Mouse (Mus musculus): Measurements from ENCODE around the gene Snx30. TPM values are rescaled to one million over a fixed set of nuclear protein-coding genes. Genes with fewer than 3 reads are reported as not detected.

The Snx30 gene
- total and polyA plus RNA-seq, 3 experiments, result 4.2 to 8.6 TPM; not detected in 1

GRCm38 (mm10) chr4:59917966-59918365, 112.3 kb downstream of the Snx30 start:
- Histone ChIP-seq H3K27me3 (ENCODE audit: control insufficient read depth in 1 of 2, insufficient read depth in 2 of 2, low read length in 2 of 2) (peaks cover 4% of the 10 kb centered on the region in 2 experiments; a peak in 2 of 4 replicates), H3K9ac (ENCODE audit: control insufficient read depth, low read depth, low read length, poor library complexity, severe bottlenecking) (no peak overlapping the region), H3K36me3 (ENCODE audit: control insufficient read depth in 1 of 2, insufficient read depth in 2 of 2, low read length in 2 of 2) (no peaks in the 10 kb centered on the region), H3K27ac (ENCODE audit: control insufficient read depth, low read depth, low read length) (no peak overlapping the region), H3K4me1 (ENCODE audit: control insufficient read depth in 1 of 2, insufficient read depth in 2 of 2, low read length in 2 of 2) (no peaks in the 10 kb centered on the region; a peak in 1 of 4 replicates), H3K79me2 (ENCODE audit: control insufficient read depth, insufficient read depth, low read length, poor library complexity) (no peaks in the 10 kb centered on the region), H3K9me3 (replicated peaks; ENCODE audit: insufficient read depth, low read length) (no peaks in the 10 kb centered on the region), H3K4me3 (ENCODE audit: control insufficient read depth in 1 of 2, insufficient read depth in 1 of 2, low read depth in 2 of 2, low read length in 2 of 2) (no peak overlapping the region)
- no peak for DNase-seq (ENCODE audit: low read depth, low spot score)
- TF ChIP-seq ETS1 (IDR thresholded peaks at IDR 0.05; ENCODE audit: low read depth, low read length) (no peak), ZNF384 (IDR thresholded peaks at IDR 0.05; ENCODE audit: low read depth, low read length) (no peak), ZKSCAN1 (IDR thresholded peaks at IDR 0.05; ENCODE audit: low read depth, low read length) (no peak), MAFK (IDR thresholded peaks at IDR 0.05; ENCODE audit: borderline replicate concordance, low read depth, low read length) (no peak), CTCF (IDR thresholded peaks at IDR 0.05 in 2 of 3, conservative IDR thresholded peaks at IDR 0.05 in 1 of 3; ENCODE audit: control insufficient read depth in 1 of 3, insufficient read depth in 1 of 3, low read depth in 2 of 3, low read length in 3 of 3, poor library complexity in 1 of 3, severe bottlenecking in 1 of 3) (no peak), KAT2A (conservative IDR thresholded peaks at IDR 0.05; ENCODE audit: low read depth, low read length) (no peak), MEF2A (IDR thresholded peaks at IDR 0.05; ENCODE audit: extremely low read depth, insufficient replicate concordance, low read depth, low read length, poor library complexity, severe bottlenecking) (no peak), MYC (IDR thresholded peaks at IDR 0.05; ENCODE audit: low read depth, low read length) (no peak)

DNA sequence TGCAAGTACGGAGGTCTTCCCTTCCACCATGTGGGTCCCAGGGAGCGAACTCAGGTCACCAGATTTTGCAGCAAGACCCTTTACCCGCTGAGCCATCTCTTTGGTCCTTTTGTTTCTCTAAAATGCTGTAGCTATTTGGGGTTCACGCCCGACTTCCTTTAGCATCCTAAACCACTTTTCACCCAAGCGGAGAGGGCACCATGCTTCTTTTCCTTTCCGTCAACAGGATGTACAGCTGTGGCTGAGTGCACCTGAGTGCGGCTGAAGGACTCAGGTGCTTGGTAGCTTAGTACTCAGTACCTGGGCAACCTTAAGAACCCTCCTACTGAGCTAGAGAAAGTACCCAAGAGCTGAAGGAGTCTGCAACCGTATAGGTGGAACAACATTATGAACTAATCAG, 119.4 kb downstream of the Snx30 start:
- H3K79me2 ChIP-seq (ENCODE audit: control insufficient read depth, insufficient read depth, low read length, poor library complexity), result no peaks in the 10 kb centered on the region
- no peak overlapping the region for H3K4me3 ChIP-seq (ENCODE audit: control insufficient read depth in 1 of 2, insufficient read depth in 1 of 2, low read depth in 2 of 2, low read length in 2 of 2)
- H3K4me1 ChIP-seq (ENCODE audit: control insufficient read depth in 1 of 2, insufficient read depth in 2 of 2, low read length in 2 of 2), result no peaks in the 10 kb centered on the region; a peak in 1 of 4 replicates
- H3K27ac ChIP-seq (ENCODE audit: control insufficient read depth, low read depth, low read length), result no peak overlapping the region
- H3K9ac ChIP-seq (ENCODE audit: control insufficient read depth, low read depth, low read length, poor library complexity, severe bottlenecking), result no peak overlapping the region
- DNase-seq (ENCODE audit: low read depth, low spot score), result no peak
- no peaks in the 10 kb centered on the region for H3K9me3 ChIP-seq (replicated peaks; ENCODE audit: insufficient read depth, low read length)
- H3K27me3 ChIP-seq (ENCODE audit: control insufficient read depth in 1 of 2, insufficient read depth in 2 of 2, low read length in 2 of 2), result peaks cover 4 to 10% of the 10 kb centered on the region in 2 experiments; a peak in 3 of 4 replicates
- no peaks in the 10 kb centered on the region for H3K36me3 ChIP-seq (ENCODE audit: control insufficient read depth in 1 of 2, insufficient read depth in 2 of 2, low read length in 2 of 2)
- TF ChIP-seq MEF2A (IDR thresholded peaks at IDR 0.05; ENCODE audit: extremely low read depth, insufficient replicate concordance, low read depth, low read length, poor library complexity, severe bottlenecking), result no peak

- TF ChIP-seq CTCF (IDR thresholded peaks at IDR 0.05 in 2 of 3, conservative IDR thresholded peaks at IDR 0.05 in 1 of 3; ENCODE audit: control insufficient read depth in 1 of 3, insufficient read depth in 1 of 3, low read depth in 2 of 3, low read length in 3 of 3, poor library complexity in 1 of 3, severe bottlenecking in 1 of 3), result no peak
- TF ChIP-seq ETS1 (IDR thresholded peaks at IDR 0.05; ENCODE audit: low read depth, low read length), result no peak
- TF ChIP-seq POLR2AphosphoS2 (IDR thresholded peaks at IDR 0.05; ENCODE audit: low read length), result no peak
- TF ChIP-seq MYC (IDR thresholded peaks at IDR 0.05; ENCODE audit: low read depth, low read length), result no peak
- no peak for TF ChIP-seq SMC3 (IDR thresholded peaks at IDR 0.05; ENCODE audit: low read depth, low read length)
- DNase-seq (ENCODE audit: low read depth, low spot score), result no peak
- Histone ChIP-seq H3K27ac (ENCODE audit: control insufficient read depth, low read depth, low read length) (no peak overlapping the region), H3K79me2 (ENCODE audit: control insufficient read depth, insufficient read depth, low read length, poor library complexity) (no peaks in the 10 kb centered on the region), H3K36me3 (ENCODE audit: control insufficient read depth in 1 of 2, insufficient read depth in 2 of 2, low read length in 2 of 2) (no peaks in the 10 kb centered on the region), H3K4me1 (ENCODE audit: control insufficient read depth in 1 of 2, insufficient read depth in 2 of 2, low read length in 2 of 2) (no peaks in the 10 kb centered on the region), H3K9me3 (replicated peaks; ENCODE audit: insufficient read depth, low read length) (no peaks in the 10 kb centered on the region), H3K4me3 (ENCODE audit: control insufficient read depth in 1 of 2, insufficient read depth in 1 of 2, low read depth in 2 of 2, low read length in 2 of 2) (no peak overlapping the region), H3K27me3 (ENCODE audit: control insufficient read depth in 1 of 2, insufficient read depth in 2 of 2, low read length in 2 of 2) (peaks cover 0 to 7% of the 10 kb centered on the region in 2 experiments; a peak in 3 of 4 replicates), H3K9ac (ENCODE audit: control insufficient read depth, low read depth, low read length, poor library complexity, severe bottlenecking) (no peak overlapping the region)
Measured at GRCm38 (mm10) chr4:59927666-59928065, 122.0 kb downstream of the Snx30 start.

All from MEL (cell line).